Mouse (Mus musculus): ENCODE measurements at regions not wholly inside any gene's neighbourhood (a gene's known extent, or its start where the extent isn't known, plus 50 kb on each side); places are given as distances from the start of the nearest gene placed in this dataset.
A peak's percentile ranks its signal among the peaks of the same experiment; 100 is the strongest.

DNA sequence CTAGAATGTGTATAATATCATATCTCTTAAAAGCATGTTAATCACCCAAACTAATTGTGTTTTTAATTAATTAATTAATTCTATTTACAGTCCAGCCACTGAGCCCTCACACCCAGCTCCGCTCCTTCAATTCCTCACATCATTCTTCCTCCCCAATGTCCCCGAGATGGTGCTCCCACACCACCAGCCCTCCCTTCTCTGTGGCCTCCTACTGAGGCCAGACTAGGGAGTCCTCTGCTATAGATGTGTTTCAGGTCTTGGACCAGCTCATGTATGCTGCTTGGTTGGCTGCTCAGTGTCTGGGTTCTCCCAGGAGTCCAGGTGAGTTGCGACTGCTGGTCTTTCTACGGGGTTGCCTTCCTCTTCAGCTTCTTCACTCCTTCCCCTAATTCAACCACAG, 353.1 kb upstream of the Klhl1 start:
- TF ChIP-seq CTCF (IDR thresholded peaks at IDR 0.05) = no peak
- Histone ChIP-seq H3K27me3 (ENCODE audit: insufficient read depth, low read length) (no peaks in the 10 kb centered on the region), H3K4me1 (ENCODE audit: insufficient read depth, low read length) (no peaks in the 10 kb centered on the region), H3K9ac (replicated peaks; ENCODE audit: low read length, poor library complexity, severe bottlenecking) (no peak overlapping the region), H3K9me3 (ENCODE audit: low read length) (no peaks in the 10 kb centered on the region), H3K27ac (ENCODE audit: low read depth, low read length) (no peak overlapping the region), H3K4me2 (ENCODE audit: low read depth, low read length, poor library complexity, severe bottlenecking) (no peak overlapping the region), H3K4me3 (ENCODE audit: low read depth, low read length) (no peak overlapping the region), H3K36me3 (ENCODE audit: insufficient read depth, low read length) (no peaks in the 10 kb centered on the region)
- WGBS = 94% methylated on average over 4 of the region's 4 CpGs
- ATAC-seq (ENCODE audit: low FRiP score) (no peak), DNase-seq (ENCODE audit: low spot score) (no peak)

DNA sequence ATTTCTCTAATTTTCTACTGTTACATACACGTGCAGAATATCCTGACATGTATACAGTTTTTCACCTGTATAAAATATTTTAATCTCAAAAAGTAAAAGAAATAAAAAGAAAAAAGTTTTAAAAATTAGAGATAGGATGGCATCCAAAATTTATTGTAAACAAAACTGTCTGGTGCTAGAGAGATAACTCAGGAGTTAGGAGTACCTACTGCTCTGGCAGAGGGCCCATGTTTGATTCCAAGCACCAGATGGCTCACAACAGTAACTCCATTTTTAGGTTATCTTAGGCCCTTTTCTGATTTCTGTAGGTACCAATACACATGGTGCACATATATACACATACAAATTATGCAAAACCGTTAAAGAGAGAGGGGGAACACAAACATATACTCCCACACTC, 320.0 kb upstream of the Klhl1 start:
- TF ChIP-seq CTCF (IDR thresholded peaks at IDR 0.05) = no peak
- H3K27me3 ChIP-seq (ENCODE audit: insufficient read depth, low read length) = no peaks in the 10 kb centered on the region
- DNase-seq (ENCODE audit: low spot score) = peak; percentile 3
- H3K4me2 ChIP-seq (ENCODE audit: low read depth, low read length, poor library complexity, severe bottlenecking) = no peak overlapping the region
- no peak overlapping the region for H3K27ac ChIP-seq (ENCODE audit: low read depth, low read length)
- 75% methylated on average over 2 of the region's 2 CpGs for WGBS
- H3K9ac ChIP-seq (replicated peaks; ENCODE audit: low read length, poor library complexity, severe bottlenecking) = no peak overlapping the region
- no peaks in the 10 kb centered on the region for H3K36me3 ChIP-seq (ENCODE audit: insufficient read depth, low read length)
- no peak overlapping the region for H3K4me3 ChIP-seq (ENCODE audit: low read depth, low read length)
- no peak for ATAC-seq (ENCODE audit: low FRiP score)
- no peaks in the 10 kb centered on the region for H3K9me3 ChIP-seq (ENCODE audit: low read length)
- H3K4me1 ChIP-seq (ENCODE audit: insufficient read depth, low read length) = no peaks in the 10 kb centered on the region

DNA sequence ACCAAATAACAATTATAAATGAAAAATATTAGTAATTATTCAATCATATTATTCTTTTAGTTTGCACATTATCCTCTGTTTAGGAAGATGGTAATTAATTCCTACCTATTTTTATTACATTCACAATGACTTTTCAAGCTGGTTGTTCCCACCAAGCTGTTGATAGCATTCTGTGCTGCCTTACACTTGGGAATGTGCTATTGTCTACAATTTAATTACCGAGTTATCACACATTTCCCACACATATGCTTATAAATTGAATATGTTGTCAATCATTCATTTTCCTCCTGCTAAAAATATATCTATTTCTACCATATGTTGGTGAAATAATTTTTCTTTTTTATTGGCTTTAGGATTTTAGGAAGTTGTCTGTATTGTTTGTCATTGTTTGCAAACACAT, 306.2 kb upstream of the Klhl1 start:
- H3K9ac ChIP-seq (replicated peaks; ENCODE audit: low read length, poor library complexity, severe bottlenecking) = no peak overlapping the region
- no peaks in the 10 kb centered on the region for H3K36me3 ChIP-seq (ENCODE audit: insufficient read depth, low read length)
- H3K9me3 ChIP-seq (ENCODE audit: low read length) = no peaks in the 10 kb centered on the region
- no peak overlapping the region for H3K27ac ChIP-seq (ENCODE audit: low read depth, low read length)
- DNase-seq (ENCODE audit: low spot score) (no peak), ATAC-seq (ENCODE audit: low FRiP score) (no peak)
- WGBS = 81% methylated on average over 1 of the region's 1 CpGs
- H3K4me2 ChIP-seq (ENCODE audit: low read depth, low read length, poor library complexity, severe bottlenecking) = no peak overlapping the region
- TF ChIP-seq CTCF (IDR thresholded peaks at IDR 0.05) = no peak
- no peaks in the 10 kb centered on the region for H3K4me1 ChIP-seq (ENCODE audit: insufficient read depth, low read length)
- H3K4me3 ChIP-seq (ENCODE audit: low read depth, low read length) = no peak overlapping the region
- no peaks in the 10 kb centered on the region for H3K27me3 ChIP-seq (ENCODE audit: insufficient read depth, low read length)

DNA sequence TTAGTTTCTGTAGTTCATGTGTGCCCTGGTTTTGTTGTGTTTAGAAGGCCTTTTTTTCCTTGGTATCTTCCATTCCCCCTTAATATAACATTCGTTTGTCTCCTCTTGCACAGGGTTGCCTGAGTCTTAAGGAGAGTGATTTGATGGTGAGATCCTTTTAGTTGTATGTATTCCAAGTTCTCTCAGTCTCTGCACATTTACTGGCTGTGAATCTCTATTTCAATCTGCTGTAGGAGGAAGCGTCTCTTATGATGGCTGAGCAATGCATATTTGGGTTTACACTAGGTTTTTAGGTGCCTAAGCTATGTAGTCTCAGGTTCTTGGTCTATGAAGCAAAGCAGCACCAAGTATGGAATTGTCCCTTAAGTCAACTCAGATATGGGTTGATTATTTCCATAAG, 296.8 kb upstream of the Klhl1 start:
- no peak for ATAC-seq (ENCODE audit: low FRiP score)
- Histone ChIP-seq H3K27me3 (ENCODE audit: insufficient read depth, low read length) (no peaks in the 10 kb centered on the region), H3K9me3 (ENCODE audit: low read length) (no peaks in the 10 kb centered on the region), H3K4me3 (ENCODE audit: low read depth, low read length) (no peak overlapping the region), H3K27ac (ENCODE audit: low read depth, low read length) (no peak overlapping the region), H3K4me2 (ENCODE audit: low read depth, low read length, poor library complexity, severe bottlenecking) (no peak overlapping the region), H3K36me3 (ENCODE audit: insufficient read depth, low read length) (no peaks in the 10 kb centered on the region), H3K4me1 (ENCODE audit: insufficient read depth, low read length) (no peaks in the 10 kb centered on the region), H3K9ac (replicated peaks; ENCODE audit: low read length, poor library complexity, severe bottlenecking) (no peak overlapping the region)
- DNase-seq (ENCODE audit: low spot score) = no peak
- no peak for TF ChIP-seq CTCF (IDR thresholded peaks at IDR 0.05)
- WGBS = 94% methylated on average over 2 of the region's 2 CpGs

DNA sequence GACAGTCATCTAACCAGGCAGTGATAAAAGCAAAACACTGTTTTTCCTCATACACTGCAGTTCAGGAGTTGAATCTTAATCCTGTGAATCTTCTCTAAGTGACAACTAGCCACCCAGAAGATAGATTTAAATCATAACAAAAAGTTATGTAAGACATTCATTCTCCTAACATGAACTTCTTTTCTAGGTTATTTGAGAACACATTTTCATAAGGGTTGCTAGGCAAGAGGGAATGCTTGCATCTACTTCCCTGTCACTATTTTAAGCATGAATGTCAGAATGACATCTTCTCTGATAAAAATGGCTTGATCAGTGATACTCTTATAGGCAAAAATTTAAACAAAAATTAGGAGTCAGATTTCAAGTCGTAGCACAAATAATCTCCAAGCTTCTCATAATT, 286.4 kb upstream of the Klhl1 start:
- H3K4me1 ChIP-seq (ENCODE audit: insufficient read depth, low read length) = no peaks in the 10 kb centered on the region
- H3K27ac ChIP-seq (ENCODE audit: low read depth, low read length) = no peak overlapping the region
- H3K4me2 ChIP-seq (ENCODE audit: low read depth, low read length, poor library complexity, severe bottlenecking) = no peak overlapping the region
- no peaks in the 10 kb centered on the region for H3K27me3 ChIP-seq (ENCODE audit: insufficient read depth, low read length)
- 85% methylated on average over 1 of the region's 1 CpGs for WGBS
- TF ChIP-seq CTCF (IDR thresholded peaks at IDR 0.05) = no peak
- no peak overlapping the region for H3K9ac ChIP-seq (replicated peaks; ENCODE audit: low read length, poor library complexity, severe bottlenecking)
- no peak for ATAC-seq (ENCODE audit: low FRiP score)
- no peak for DNase-seq (ENCODE audit: low spot score)
- H3K36me3 ChIP-seq (ENCODE audit: insufficient read depth, low read length) = no peaks in the 10 kb centered on the region
- no peaks in the 10 kb centered on the region for H3K9me3 ChIP-seq (ENCODE audit: low read length)
- no peak overlapping the region for H3K4me3 ChIP-seq (ENCODE audit: low read depth, low read length)

DNA sequence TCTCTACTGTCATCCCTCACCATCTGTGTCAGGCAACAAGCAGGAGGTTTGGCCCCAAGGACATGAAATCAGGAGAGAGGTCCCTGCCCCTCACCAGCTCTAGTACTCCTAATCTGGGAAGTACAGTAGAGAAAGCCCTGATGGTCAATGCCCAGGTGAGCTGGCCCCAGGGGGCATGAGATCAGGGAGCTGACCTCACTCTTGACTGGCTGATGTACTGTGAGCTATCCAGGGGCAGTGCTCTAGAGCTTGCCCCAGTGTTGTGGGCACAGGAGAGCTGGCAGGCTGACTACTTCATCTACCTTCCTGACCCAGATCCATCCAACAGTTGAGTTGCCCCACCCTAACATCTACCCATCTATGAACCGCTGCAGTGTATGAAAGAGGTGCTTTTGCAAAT, 275.9 kb upstream of the Klhl1 start:
- Histone ChIP-seq H3K9ac (replicated peaks; ENCODE audit: low read length, poor library complexity, severe bottlenecking) (no peak overlapping the region), H3K9me3 (ENCODE audit: low read length) (no peaks in the 10 kb centered on the region), H3K4me2 (ENCODE audit: low read depth, low read length, poor library complexity, severe bottlenecking) (no peak overlapping the region), H3K4me3 (ENCODE audit: low read depth, low read length) (no peak overlapping the region), H3K4me1 (ENCODE audit: insufficient read depth, low read length) (no peaks in the 10 kb centered on the region), H3K27ac (ENCODE audit: low read depth, low read length) (no peak overlapping the region), H3K27me3 (ENCODE audit: insufficient read depth, low read length) (no peaks in the 10 kb centered on the region), H3K36me3 (ENCODE audit: insufficient read depth, low read length) (no peaks in the 10 kb centered on the region)
- no peak for DNase-seq (ENCODE audit: low spot score)
- ATAC-seq (ENCODE audit: low FRiP score) = no peak; the same call in 1 of the 2 replicates
- no peak for TF ChIP-seq CTCF (IDR thresholded peaks at IDR 0.05)
- 88% methylated on average over 1 of the region's 1 CpGs for WGBS

DNA sequence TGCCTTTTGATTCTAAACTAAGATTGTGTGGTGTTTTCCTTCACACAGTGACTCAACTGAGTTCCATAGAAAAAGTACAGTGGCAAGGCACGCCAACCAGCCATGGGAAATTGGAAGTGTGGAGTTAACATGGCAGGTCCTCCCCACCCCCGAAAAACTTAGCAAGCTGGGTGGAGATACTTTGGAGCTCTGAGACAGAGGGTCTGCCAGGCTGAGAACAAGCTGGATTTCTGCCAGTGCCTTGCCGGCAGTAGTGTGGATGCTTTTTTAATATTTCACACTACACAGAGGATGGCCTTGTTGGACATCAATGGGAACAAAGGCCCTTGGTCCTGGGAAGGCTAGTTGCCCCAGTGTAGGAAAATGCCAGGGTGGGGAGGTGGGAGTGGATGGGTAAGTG, 269.0 kb upstream of the Klhl1 start:
- TF ChIP-seq CTCF (IDR thresholded peaks at IDR 0.05) = no peak
- Histone ChIP-seq H3K36me3 (ENCODE audit: insufficient read depth, low read length) (no peaks in the 10 kb centered on the region), H3K4me2 (ENCODE audit: low read depth, low read length, poor library complexity, severe bottlenecking) (no peak overlapping the region), H3K4me1 (ENCODE audit: insufficient read depth, low read length) (no peaks in the 10 kb centered on the region), H3K9me3 (ENCODE audit: low read length) (no peaks in the 10 kb centered on the region), H3K27me3 (ENCODE audit: insufficient read depth, low read length) (no peaks in the 10 kb centered on the region), H3K9ac (replicated peaks; ENCODE audit: low read length, poor library complexity, severe bottlenecking) (no peak overlapping the region), H3K27ac (ENCODE audit: low read depth, low read length) (no peak overlapping the region), H3K4me3 (ENCODE audit: low read depth, low read length) (no peak overlapping the region)
- peak; percentile 1 for DNase-seq (ENCODE audit: low spot score)
- WGBS = 75% methylated on average over 3 of the region's 3 CpGs
- no peak for ATAC-seq (ENCODE audit: low FRiP score)
